Mouse (Mus musculus) testis, adult 2 months (tissue): ENCODE data around the gene Ssh3.

Experiments used
- CTCF ChIP-seq: fragments of 200-500 bp; IDR thresholded peaks from 2 replicates; pipeline ENCODE4 v1.5.1; 2012; ENCODE audit warnings: low read depth, mild to moderate bottlenecking, inconsistent platforms, low read length, moderate library complexity; ENCODE audit not compliant: control insufficient read depth, insufficient read depth, insufficient replicate concordance
- POLR2A ChIP-seq: fragments of 200-500 bp; IDR thresholded peaks from 2 replicates; pipeline ENCODE4 v1.6.1; 2012; ENCODE audit warnings: low read depth, mild to moderate bottlenecking, inconsistent platforms, low read length, moderate library complexity; ENCODE audit not compliant: control insufficient read depth

GRCm38 (mm10) chr19:4309776-4310185, 40.8 kb upstream of the Ssh3 start:
- TF ChIP-seq CTCF (peak; percentile 65; the same call in 1 of the 2 replicates), POLR2A (no peak)
